Mouse (Mus musculus) kidney, adult 2 months (tissue): ENCODE measurements at regions not wholly inside any gene's neighbourhood (a gene's known extent, or its start where the extent isn't known, plus 50 kb on each side); places are given as distances from the start of the nearest gene placed in this dataset.

Experiments
- CTCF ChIP-seq: fragments of 200-500 bp; conservative IDR thresholded peaks from 2 replicates; pipeline ENCODE4 v1.5.1; 2011; ENCODE audit warnings: low read depth, mild to moderate bottlenecking, control low read depth, low read length, moderate library complexity, mixed read lengths; ENCODE audit not compliant: insufficient read depth, insufficient read length
- POLR2A ChIP-seq: fragments of 200-500 bp; IDR thresholded peaks from one replicate; pipeline ENCODE4 v1.6.1; 2011; ENCODE audit warnings: low read depth, low read length, control low read depth

DNA sequence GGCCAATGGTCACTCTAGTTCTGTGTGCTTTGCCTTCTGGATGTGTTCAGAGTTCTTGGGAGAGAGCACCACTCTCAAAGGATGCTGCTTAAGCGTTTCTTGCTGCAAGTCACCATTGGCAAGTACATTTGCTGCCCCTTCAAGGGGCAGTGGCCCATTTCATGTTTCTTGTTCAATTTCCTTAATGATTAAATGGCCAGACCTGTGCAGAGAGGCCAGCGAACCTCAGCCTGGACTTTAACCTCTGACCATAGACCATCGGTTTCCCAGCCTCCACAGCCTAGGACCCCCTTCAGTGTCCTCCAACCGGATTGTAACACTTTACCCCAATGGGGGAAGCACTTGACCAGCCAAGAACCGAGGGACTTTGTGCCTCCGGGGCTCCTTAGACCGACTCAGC, 169.9 kb downstream of the Il13ra2 start:
- TF ChIP-seq POLR2A: no peak
- no peak for TF ChIP-seq CTCF
